In the genomic region with DNA sequence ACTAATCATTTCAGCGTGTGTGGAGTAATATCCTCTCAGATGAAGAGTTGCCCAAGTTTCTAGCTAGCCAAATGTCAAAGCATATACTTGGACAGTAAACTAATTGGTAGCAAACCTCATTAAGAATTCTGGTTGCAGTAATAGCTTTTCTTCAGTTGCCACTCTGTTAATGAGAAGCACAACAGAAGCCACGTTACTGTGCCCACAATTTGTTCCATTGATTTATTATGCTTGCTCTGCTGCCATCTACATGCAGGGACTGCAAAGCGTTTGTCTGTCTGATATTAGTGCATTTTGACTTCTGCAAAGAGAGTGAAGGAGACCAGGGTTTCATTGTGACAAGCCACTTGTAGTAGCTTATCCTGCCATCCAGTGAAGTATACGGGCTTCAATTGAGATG, we compare ENCODE assay signal across 12 mouse cellular contexts. TPM values are rescaled to one million over a fixed set of nuclear protein-coding genes. Genes with fewer than 3 reads are reported as not detected.
A peak's percentile ranks its signal among the peaks of the same experiment; 100 is the strongest.
DNase-seq lines count a peak whose midpoint lies in the region; ATAC-seq and TF ChIP-seq lines count a peak whose summit lies in the region.
"Had no signal": no experiment of that assay in that cellular context is flagged by ENCODE, and none has a peak within 500 bp of the region (broad histone marks: within the 10 kb centered on the region; RNA-seq: fewer than 3 reads in every experiment).

No protein-coding gene starts in this region.

- peak; percentile 9 for DNase-seq in embryo, embryonic 10 days (ENCODE audit: low spot score)
- no peak for DNase-seq in embryo, embryonic 9.5 days (ENCODE audit: extremely low spot score)
- peak; percentile 20 for DNase-seq in lung, embryonic 14.5 days
- DNase-seq in lung, postnatal 4 days, result no peak
- peak; percentile 83 for DNase-seq in forebrain, embryonic 14.5 days (ENCODE audit: low spot score)
- peak; percentile 30 to 60 for DNase-seq in left cerebral cortex, postnatal 25 days (ENCODE audit: low spot score in 2 of 2)
- no peak for DNase-seq in heart, adult 9 months (ENCODE audit: low spot score in 2 of 2)
- DNase-seq: heart, adult 18-20 months; kidney, adult 18-20 months had no signal

- H3K4me2 ChIP-seq in lung, embryonic 14.5 days, result no peak overlapping the region
- no peak overlapping the region for H3K4me2 ChIP-seq in forebrain, embryonic 14.5 days (ENCODE audit: low read length)
- no peak overlapping the region for H3K4me2 ChIP-seq in liver, embryonic 12.5 days
- H3K4me2 ChIP-seq: limb, embryonic 15.5 days had no signal

- no peaks in the 10 kb centered on the region for H3K27me3 ChIP-seq in lung, embryonic 14.5 days (ENCODE audit: insufficient read depth, low read length)
- no peaks in the 10 kb centered on the region for H3K27me3 ChIP-seq in forebrain, embryonic 14.5 days (replicated peaks; ENCODE audit: control insufficient read depth, insufficient read depth, low read length)
- no peaks in the 10 kb centered on the region for H3K27me3 ChIP-seq in liver, embryonic 12.5 days (replicated peaks)
- H3K27me3 ChIP-seq: limb, embryonic 15.5 days had no signal

- no peak for TF ChIP-seq CTCF in lung, embryonic 14.5 days (IDR thresholded peaks at IDR 0.05; ENCODE audit: low read depth)

- ATAC-seq in lung, embryonic 14.5 days (ENCODE audit: insufficient read depth), result no peak
- ATAC-seq in forebrain, embryonic 14.5 days, result peak; percentile 84
- no peak for ATAC-seq in liver, embryonic 12.5 days

- H3K27ac ChIP-seq in lung, embryonic 14.5 days (ENCODE audit: low read depth), result no peak overlapping the region
- H3K27ac ChIP-seq in forebrain, embryonic 14.5 days (ENCODE audit: low read depth, low read length), result no peak overlapping the region
- H3K27ac ChIP-seq in liver, embryonic 12.5 days, result no peak overlapping the region
- H3K27ac ChIP-seq: limb, embryonic 15.5 days had no signal

- H3K9ac ChIP-seq in lung, embryonic 14.5 days, result no peak overlapping the region
- H3K9ac ChIP-seq in forebrain, embryonic 14.5 days (ENCODE audit: low read length), result no peak overlapping the region
- no peak overlapping the region for H3K9ac ChIP-seq in liver, embryonic 12.5 days
- H3K9ac ChIP-seq: limb, embryonic 15.5 days had no signal

- WGBS in lung, embryonic 14.5 days, result 49% methylated on average over 4 of the region's 4 CpGs
- 25% methylated on average over 4 of the region's 4 CpGs for WGBS in forebrain, embryonic 14.5 days
- 50% methylated on average over 4 of the region's 4 CpGs for WGBS in liver, embryonic 12.5 days (ENCODE audit: insufficient replicate concordance)

- no peak overlapping the region for H3K4me3 ChIP-seq in lung, embryonic 14.5 days (ENCODE audit: low read depth, low read length)
- H3K4me3 ChIP-seq in forebrain, embryonic 14.5 days (ENCODE audit: low read depth, low read length), result no peak overlapping the region
- no peak overlapping the region for H3K4me3 ChIP-seq in liver, embryonic 12.5 days
- H3K4me3 ChIP-seq: limb, embryonic 15.5 days had no signal

- H3K36me3 ChIP-seq in lung, embryonic 14.5 days (ENCODE audit: insufficient read depth), result no peaks in the 10 kb centered on the region
- H3K36me3 ChIP-seq in forebrain, embryonic 14.5 days (ENCODE audit: control insufficient read depth, insufficient read depth, low read length), result no peaks in the 10 kb centered on the region
- H3K36me3 ChIP-seq in liver, embryonic 12.5 days, result no peaks in the 10 kb centered on the region
- H3K36me3 ChIP-seq: limb, embryonic 15.5 days had no signal

- H3K9me3 ChIP-seq in lung, embryonic 14.5 days (ENCODE audit: low read depth, low read length), result no peaks in the 10 kb centered on the region
- H3K9me3 ChIP-seq in forebrain, embryonic 14.5 days (replicated peaks; ENCODE audit: control insufficient read depth, low read length), result no peaks in the 10 kb centered on the region
- H3K9me3 ChIP-seq in liver, embryonic 12.5 days (replicated peaks), result no peaks in the 10 kb centered on the region
- H3K9me3 ChIP-seq: limb, embryonic 15.5 days had no signal

- intact Hi-C loops in left cerebral cortex, postnatal 25 days (cut with DNase I), result loop anchor here (2.0 kb wide), 1 partner anchor 379 kb away; no protein-coding TSS in a partner anchor

- no peaks in the 10 kb centered on the region for H3K4me1 ChIP-seq in lung, embryonic 14.5 days (ENCODE audit: insufficient read depth)
- no peaks in the 10 kb centered on the region for H3K4me1 ChIP-seq in forebrain, embryonic 14.5 days (ENCODE audit: control insufficient read depth, insufficient read depth, low read length)
- no peaks in the 10 kb centered on the region for H3K4me1 ChIP-seq in liver, embryonic 12.5 days
- H3K4me1 ChIP-seq: limb, embryonic 15.5 days had no signal

RNA-seq across cellular contexts. Expression of a gene that starts 6.8 kb away (rescaled TPM):
- polyA plus RNA-seq in lung, embryonic 14.5 days (2014; fragmentation: Nextera tagmentation; extraction: Ambion mirVana), result 0.07 TPM in 1 of 2 replicates, not detected in the other
- 0.23 and 0.47 TPM in 2 replicates for polyA plus RNA-seq in forebrain, embryonic 14.5 days (2014; fragmentation: Nextera tagmentation; extraction: Ambion mirVana)
- not detected for total RNA-seq in left cerebral cortex, postnatal 25 days (2021)
- polyA plus RNA-seq in liver, embryonic 12.5 days (2016; fragmentation: Nextera tagmentation; extraction: Ambion mirVana), result 0.04 TPM in 1 of 2 replicates, not detected in the other
- total RNA-seq: heart, adult 18-20 months; megakaryocyte, adult 5-6 weeks had no signal

Comparison
In these comparisons a context has a peak if more than half of its experiments do, and no peak if none do; other contexts are left out.
1. DNase-seq: peak in embryo, embryonic 10 days (single experiment), lung, embryonic 14.5 days (single experiment), forebrain, embryonic 14.5 days (single experiment) and left cerebral cortex, postnatal 25 days (2 of 2); none in embryo, embryonic 9.5 days (single experiment), lung, postnatal 4 days (0 of 2) and heart, adult 9 months (0 of 2).